Mouse (Mus musculus): ENCODE data around the gene Npy2r. TPM values are rescaled to one million over a fixed set of nuclear protein-coding genes. Genes with fewer than 3 reads are reported as not detected.

Npy2r gene
- 2.4 and 2.9 TPM in 2 replicates for polyA plus RNA-seq (2015; fragmentation: Nextera tagmentation; extraction: Ambion mirVana)

DNA sequence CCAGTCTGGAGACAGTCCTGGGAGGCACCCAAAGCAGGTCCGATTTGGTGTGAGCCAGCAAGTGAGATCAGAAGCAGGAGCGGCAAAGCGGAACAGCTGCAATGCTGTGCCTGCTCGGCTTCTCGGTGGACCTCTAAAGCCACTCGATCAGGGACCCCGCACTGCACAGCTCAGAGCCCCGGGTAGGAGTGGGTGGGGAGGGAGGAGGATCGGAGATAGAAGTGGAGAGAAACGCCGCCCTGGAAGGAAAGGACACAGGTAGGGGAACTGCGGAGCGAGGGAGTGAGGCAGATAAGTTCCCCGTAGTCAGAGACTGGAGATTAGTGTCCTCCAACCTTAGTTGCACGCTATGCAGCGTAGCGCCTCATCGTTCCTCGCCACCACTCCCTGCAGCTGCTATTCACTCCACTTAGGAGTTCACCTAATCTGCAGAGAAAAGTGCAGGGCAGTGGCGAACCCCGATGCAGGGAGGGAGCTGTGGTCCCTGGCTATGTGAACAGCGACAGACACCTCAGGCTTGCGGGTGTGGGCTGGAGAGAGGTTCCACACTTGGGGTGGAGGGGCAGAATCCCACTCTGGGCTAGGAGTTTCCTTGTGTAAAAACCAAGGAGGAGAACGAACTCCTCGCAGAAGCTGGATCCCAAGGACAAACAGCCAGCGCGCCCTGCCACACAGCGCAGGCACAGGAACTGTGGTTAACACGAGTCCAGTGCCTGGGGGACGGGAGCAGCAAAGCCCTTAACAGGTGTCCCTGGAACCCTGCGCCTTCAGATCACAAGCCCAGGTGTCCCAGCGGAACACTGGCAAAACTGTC, at the start of gene Npy2r:
Gene Npy2r (minus strand): TSS at position 177 of the 814 bp plus-strand sequence.
- H3K27me3 ChIP-seq (replicated peaks) = peaks cover 22% of the 10 kb centered on the region
- under 1% methylated on average over 32 of the region's 32 CpGs for WGBS

GRCm38 (mm10) chr3:82557786-82558185, 9.9 kb upstream of the Npy2r start:
- Histone ChIP-seq H3K9me3 (replicated peaks) (no peaks in the 10 kb centered on the region), H3K27ac (replicated peaks) (no peak overlapping the region), H3K4me2 (no peak overlapping the region), H3K36me3 (no peaks in the 10 kb centered on the region), H3K9ac (replicated peaks) (no peak overlapping the region), H3K4me3 (replicated peaks) (no peak overlapping the region), H3K4me1 (peaks cover 5% of the 10 kb centered on the region; the same call in 1 of the 2 replicates), H3K27me3 (replicated peaks) (no peaks in the 10 kb centered on the region)
- whole genome bisulfite sequencing = 76% methylated on average over 3 of the region's 3 CpGs
- no peak for ATAC-seq (ENCODE audit: low FRiP score)

More for the DNA sequence above, at the start of gene Npy2r:
- Histone ChIP-seq H3K9ac (replicated peaks) (peak within 1 kb of the TSS; percentile 46), H3K4me2 (peak within 1 kb of the TSS; percentile 96), H3K27ac (replicated peaks) (no peak within 1 kb of the TSS), H3K36me3 (no peaks in the 10 kb centered on the region), H3K9me3 (replicated peaks) (no peaks in the 10 kb centered on the region), H3K4me3 (replicated peaks) (peak within 1 kb of the TSS; percentile 48), H3K4me1 (peaks cover 14% of the 10 kb centered on the region)
- peak; percentile 78 for ATAC-seq (ENCODE audit: low FRiP score)

DNA sequence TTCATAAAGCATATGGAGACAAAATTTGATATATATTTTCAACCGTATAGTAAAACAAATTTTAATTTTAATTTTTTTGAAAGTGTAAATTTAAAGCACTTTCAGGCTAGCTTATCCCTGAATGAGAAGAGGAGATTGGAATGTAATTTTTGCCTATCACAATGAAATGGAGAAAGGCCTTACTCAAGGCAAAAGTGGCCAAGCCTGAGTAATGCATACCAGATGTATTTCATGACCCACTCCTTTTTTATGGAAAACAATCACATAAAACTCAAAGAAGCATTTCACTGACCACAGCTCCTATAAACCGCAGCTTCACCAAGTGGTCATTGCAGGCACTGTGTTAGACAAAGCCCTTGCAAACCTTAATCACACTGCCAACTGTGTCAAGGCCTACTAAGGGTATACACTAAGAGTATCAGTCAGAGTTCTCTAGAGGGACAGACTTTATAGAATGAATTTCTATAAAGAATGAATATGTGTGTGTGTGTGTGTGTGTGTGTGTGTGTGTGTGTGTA, 8.5 kb upstream of the Npy2r start:
- peaks cover 5% of the 10 kb centered on the region; the same call in 1 of the 2 replicates for H3K4me1 ChIP-seq
- H3K4me2 ChIP-seq = no peak overlapping the region
- H3K27me3 ChIP-seq (replicated peaks) = no peaks in the 10 kb centered on the region
- no peak for ATAC-seq (ENCODE audit: low FRiP score)
- H3K9me3 ChIP-seq (replicated peaks) = no peaks in the 10 kb centered on the region
- H3K36me3 ChIP-seq = no peaks in the 10 kb centered on the region
- H3K4me3 ChIP-seq (replicated peaks) = no peak overlapping the region
- 83% methylated on average over 2 of the region's 2 CpGs for WGBS
- H3K9ac ChIP-seq (replicated peaks) = no peak overlapping the region
- no peak overlapping the region for H3K27ac ChIP-seq (replicated peaks)

DNA sequence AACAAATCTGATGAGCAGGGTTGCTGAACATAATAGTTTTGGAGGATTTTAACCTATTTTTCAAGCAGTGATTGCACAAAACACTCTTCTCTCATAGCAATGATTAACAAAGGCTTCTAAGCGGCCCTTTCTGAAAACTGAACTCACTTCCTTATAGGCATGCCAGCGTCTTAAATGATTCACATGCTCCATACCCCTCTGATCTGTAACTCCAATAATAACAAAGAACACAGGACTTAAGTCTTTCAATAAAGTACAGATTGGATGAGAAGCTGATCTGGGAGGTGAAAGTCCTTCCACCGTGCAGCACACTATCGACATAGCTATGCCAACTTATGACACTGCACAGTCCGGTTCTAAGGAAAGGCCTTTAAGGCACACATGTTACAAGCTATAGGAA, 2.0 kb upstream of the Npy2r start:
- Histone ChIP-seq H3K4me2 (no peak overlapping the region), H3K36me3 (no peaks in the 10 kb centered on the region), H3K27ac (replicated peaks) (no peak overlapping the region), H3K9ac (replicated peaks) (no peak overlapping the region), H3K4me3 (replicated peaks) (no peak overlapping the region), H3K27me3 (replicated peaks) (peaks cover 22% of the 10 kb centered on the region), H3K9me3 (replicated peaks) (no peaks in the 10 kb centered on the region), H3K4me1 (peaks cover 14% of the 10 kb centered on the region)
- 91% methylated on average over 5 of the region's 5 CpGs for WGBS
- no peak for ATAC-seq (ENCODE audit: low FRiP score)

- Histone ChIP-seq H3K4me2 (peak overlapping the region; percentile 96), H3K27ac (replicated peaks) (no peak overlapping the region), H3K9me3 (replicated peaks) (no peaks in the 10 kb centered on the region), H3K27me3 (replicated peaks) (peaks cover 22% of the 10 kb centered on the region), H3K4me1 (peaks cover 14% of the 10 kb centered on the region), H3K36me3 (no peaks in the 10 kb centered on the region), H3K9ac (replicated peaks) (peak overlapping the region; percentile 46), H3K4me3 (replicated peaks) (peak overlapping the region; percentile 48)
- 2% methylated on average over 9 of the region's 9 CpGs for WGBS
- ATAC-seq (ENCODE audit: low FRiP score) = peak; percentile 80; the same call in 1 of the 2 replicates
These were observed 869 bp upstream of the Npy2r start for GRCm38 (mm10) chr3:82548753-82549152.

GRCm38 (mm10) chr3:82541449-82541848, 6.4 kb downstream of the Npy2r start:
- WGBS = 89% methylated on average over 2 of the region's 2 CpGs
- Histone ChIP-seq H3K27ac (replicated peaks) (no peak overlapping the region), H3K4me1 (no peaks in the 10 kb centered on the region), H3K4me3 (replicated peaks) (no peak overlapping the region), H3K27me3 (replicated peaks) (no peaks in the 10 kb centered on the region), H3K36me3 (no peaks in the 10 kb centered on the region), H3K9me3 (replicated peaks) (no peaks in the 10 kb centered on the region), H3K9ac (replicated peaks) (no peak overlapping the region), H3K4me2 (no peak overlapping the region)
- no peak for ATAC-seq (ENCODE audit: low FRiP score)

- H3K4me1 ChIP-seq = no peaks in the 10 kb centered on the region
- no peak overlapping the region for H3K4me2 ChIP-seq
- no peaks in the 10 kb centered on the region for H3K27me3 ChIP-seq (replicated peaks)
- no peak overlapping the region for H3K4me3 ChIP-seq (replicated peaks)
- 84% methylated on average over 5 of the region's 5 CpGs for WGBS
- ATAC-seq (ENCODE audit: low FRiP score) = no peak
- no peak overlapping the region for H3K27ac ChIP-seq (replicated peaks)
- H3K9me3 ChIP-seq (replicated peaks) = no peaks in the 10 kb centered on the region
- H3K36me3 ChIP-seq = no peaks in the 10 kb centered on the region
- H3K9ac ChIP-seq (replicated peaks) = no peak overlapping the region
These were observed 7.9 kb downstream of the Npy2r start for GRCm38 (mm10) chr3:82539951-82540350.

DNA sequence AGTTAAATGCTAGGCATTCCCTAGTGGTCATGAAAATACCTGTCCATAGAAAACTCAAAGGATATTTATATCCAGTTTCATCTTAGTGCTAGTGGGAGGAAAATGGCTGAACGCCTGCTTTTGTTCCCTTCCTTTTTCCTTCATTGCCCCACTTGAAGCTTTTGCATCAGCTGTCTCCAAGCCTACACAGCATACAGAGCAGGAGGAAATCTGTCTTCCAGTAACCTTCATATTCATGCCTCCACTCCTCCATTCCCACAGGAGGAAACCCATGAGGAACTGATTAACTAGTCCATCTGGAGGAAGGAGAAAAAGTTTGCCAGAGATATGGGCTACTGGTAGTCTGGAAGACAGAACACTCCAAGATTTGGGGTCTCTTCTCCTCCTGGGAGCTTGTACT, 23.1 kb downstream of the Npy2r start:
- H3K27me3 ChIP-seq (replicated peaks) = no peaks in the 10 kb centered on the region
- H3K9me3 ChIP-seq (replicated peaks) = no peaks in the 10 kb centered on the region
- no peaks in the 10 kb centered on the region for H3K4me1 ChIP-seq
- H3K27ac ChIP-seq (replicated peaks) = no peak overlapping the region
- ATAC-seq (ENCODE audit: low FRiP score) = no peak
- no peak overlapping the region for H3K4me2 ChIP-seq
- H3K4me3 ChIP-seq (replicated peaks) = no peak overlapping the region
- 89% methylated on average over 1 of the region's 1 CpGs for WGBS
- H3K36me3 ChIP-seq = no peaks in the 10 kb centered on the region
- no peak overlapping the region for H3K9ac ChIP-seq (replicated peaks)

DNA sequence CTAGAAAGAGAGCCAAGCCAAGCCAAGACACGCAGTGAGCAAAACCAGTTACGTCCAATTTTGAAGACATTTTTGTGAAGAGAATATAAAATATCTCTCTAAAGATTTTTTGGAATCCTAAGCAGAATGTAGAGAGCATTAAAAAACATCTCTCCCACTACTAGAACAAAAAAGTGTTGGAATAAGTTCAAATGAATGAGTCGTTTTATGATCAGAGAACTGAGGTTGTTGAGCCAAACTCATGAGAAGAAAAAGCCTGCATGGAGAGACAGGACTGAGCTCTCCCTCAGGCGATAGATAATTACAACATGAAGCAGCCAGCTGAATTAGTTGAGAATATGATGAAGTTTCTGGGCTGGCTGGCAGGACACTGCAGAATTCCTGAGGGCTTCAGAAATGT, 49.9 kb downstream of the Npy2r start:
- ATAC-seq (ENCODE audit: low FRiP score) = no peak
- Histone ChIP-seq H3K4me1 (no peaks in the 10 kb centered on the region), H3K9me3 (replicated peaks) (no peaks in the 10 kb centered on the region), H3K36me3 (no peaks in the 10 kb centered on the region), H3K27ac (replicated peaks) (no peak overlapping the region), H3K27me3 (replicated peaks) (no peaks in the 10 kb centered on the region), H3K4me2 (no peak overlapping the region), H3K9ac (replicated peaks) (no peak overlapping the region), H3K4me3 (replicated peaks) (no peak overlapping the region)
- 85% methylated on average over 4 of the region's 4 CpGs for WGBS

Other genes starting within 250 kb of the Npy2r start
- gene Map9, start 190.0 kb downstream of the Npy2r start, polyA plus RNA-seq (2015; fragmentation: Nextera tagmentation; extraction: Ambion mirVana) = 65.8 and 78.4 TPM in 2 replicates

Data from neural tube, embryonic 15.5 days (tissue).